Comparison of ENCODE assay signal across 9 mouse cellular contexts in the genomic region with DNA sequence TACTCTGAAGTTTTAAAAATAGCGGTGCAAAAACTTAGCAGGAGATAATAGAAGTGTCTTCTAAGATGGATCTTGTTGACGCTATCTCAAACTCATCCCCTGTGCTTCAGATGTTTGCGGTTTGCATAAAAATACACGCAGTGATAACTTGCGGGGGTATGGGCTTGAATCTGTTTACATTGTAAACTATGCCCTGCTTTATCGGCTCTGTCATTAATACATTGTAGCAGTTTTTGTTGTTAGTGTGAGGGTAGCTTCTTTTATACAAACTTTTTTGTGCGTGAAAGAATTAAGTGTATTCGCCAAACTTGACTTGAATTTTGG. TPM values are rescaled to one million over a fixed set of nuclear protein-coding genes. Genes with fewer than 3 reads are reported as not detected.
A peak's percentile ranks its signal among the peaks of the same experiment; 100 is the strongest.
DNase-seq lines count a peak whose midpoint lies in the region; ATAC-seq and TF ChIP-seq lines count a peak whose summit lies in the region.
"Had no signal": no experiment of that assay in that cellular context is flagged by ENCODE, and none has a peak within 500 bp of the region (broad histone marks: within the 10 kb centered on the region; RNA-seq: fewer than 3 reads in every experiment).

No protein-coding gene starts in this region.

- H3K4me1 ChIP-seq in kidney, embryonic 14.5 days (ENCODE audit: control insufficient read depth, insufficient read depth, low read length): peaks cover 15% of the 10 kb centered on the region; the same call in 1 of the 2 replicates
- peaks cover 9% of the 10 kb centered on the region for H3K4me1 ChIP-seq in cortical plate, adult 2 months (ENCODE audit: control insufficient read depth, insufficient read depth, low read length)
- peaks cover 20% of the 10 kb centered on the region for H3K4me1 ChIP-seq in hindbrain, embryonic 16.5 days (ENCODE audit: control insufficient read depth, insufficient read depth, low read depth, low read length)
- peaks cover 26% of the 10 kb centered on the region for H3K4me1 ChIP-seq in midbrain, embryonic 16.5 days (ENCODE audit: control insufficient read depth, insufficient read depth, low read length)

- H3K27ac ChIP-seq in kidney, embryonic 14.5 days (ENCODE audit: low read depth, low read length): no peak overlapping the region
- H3K27ac ChIP-seq in cortical plate, adult 2 months (ENCODE audit: insufficient read depth, low read length): no peak overlapping the region
- no peak overlapping the region; the same call in 1 of the 2 replicates for H3K27ac ChIP-seq in hindbrain, embryonic 16.5 days (ENCODE audit: low read depth, low read length)
- no peak overlapping the region for H3K27ac ChIP-seq in midbrain, embryonic 16.5 days (ENCODE audit: low read length)

- peak overlapping the region; percentile 81 for H3K4me2 ChIP-seq in kidney, embryonic 14.5 days (replicated peaks; ENCODE audit: low read depth, low read length)
- H3K4me2 ChIP-seq in hindbrain, embryonic 16.5 days (ENCODE audit: low read length): peak overlapping the region; percentile 89
- peak overlapping the region; percentile 77 for H3K4me2 ChIP-seq in midbrain, embryonic 16.5 days (ENCODE audit: low read length)

- no peak for ATAC-seq in kidney, embryonic 14.5 days (ENCODE audit: low FRiP score, low TSS enrichment)
- no peak for ATAC-seq in hindbrain, embryonic 16.5 days
- ATAC-seq in midbrain, embryonic 16.5 days: no peak

- 0 out of 2 replicates have a peak, but pooled peaks cover 2% of the 10 kb centered on the region for H3K36me3 ChIP-seq in kidney, embryonic 14.5 days (ENCODE audit: control insufficient read depth, insufficient read depth, low read length)
- H3K36me3 ChIP-seq in hindbrain, embryonic 16.5 days (ENCODE audit: control insufficient read depth, insufficient read depth, low read length): no peaks in the 10 kb centered on the region
- no peaks in the 10 kb centered on the region for H3K36me3 ChIP-seq in midbrain, embryonic 16.5 days (ENCODE audit: control insufficient read depth, insufficient read depth, low read length)

- peak overlapping the region; percentile 100 for H3K4me3 ChIP-seq in kidney, embryonic 14.5 days (ENCODE audit: low read length)
- H3K4me3 ChIP-seq in cortical plate, adult 2 months (ENCODE audit: insufficient read depth, low read length): peak overlapping the region; percentile 62
- peak overlapping the region; percentile 96 for H3K4me3 ChIP-seq in hindbrain, embryonic 16.5 days (ENCODE audit: low read length)
- H3K4me3 ChIP-seq in midbrain, embryonic 16.5 days (ENCODE audit: low read depth, low read length): peak overlapping the region; percentile 97

- H3K9me3 ChIP-seq in kidney, embryonic 14.5 days (ENCODE audit: control insufficient read depth, low read length): no peaks in the 10 kb centered on the region
- no peaks in the 10 kb centered on the region for H3K9me3 ChIP-seq in hindbrain, embryonic 16.5 days (ENCODE audit: control insufficient read depth, low read length)
- no peaks in the 10 kb centered on the region for H3K9me3 ChIP-seq in midbrain, embryonic 16.5 days (replicated peaks; ENCODE audit: control insufficient read depth, low read length, poor library complexity, severe bottlenecking)

- H3K9ac ChIP-seq in kidney, embryonic 14.5 days (ENCODE audit: low read depth, low read length): peak overlapping the region; percentile 93
- H3K9ac ChIP-seq in hindbrain, embryonic 16.5 days (ENCODE audit: low read depth, low read length): peak overlapping the region; percentile 96
- H3K9ac ChIP-seq in midbrain, embryonic 16.5 days (ENCODE audit: low read depth, low read length): peak overlapping the region; percentile 96

- no peak for TF ChIP-seq POLR2A in cortical plate, adult 2 months (IDR thresholded peaks at IDR 0.05; ENCODE audit: extremely low read depth, insufficient read depth, low read length)

- no peak for TF ChIP-seq CTCF in cortical plate, adult 2 months (IDR thresholded peaks at IDR 0.05; ENCODE audit: extremely low read depth, insufficient read depth, low read length)

- no peak for DNase-seq in kidney, postnatal 14 days
- DNase-seq in cerebellum, adult 18-20 months: no peak
- DNase-seq in adrenal gland, adult (ENCODE audit: inconsistent age in 2 of 2, low spot score in 1 of 2): no peak
- no peak for DNase-seq in right cerebral cortex, postnatal 10 days (ENCODE audit: low spot score in 2 of 2)
- DNase-seq: right cerebral cortex, adult 18-20 months had no signal

- H3K27me3 ChIP-seq in kidney, embryonic 14.5 days (ENCODE audit: control insufficient read depth, insufficient read depth, low read length): no peaks in the 10 kb centered on the region
- no peaks in the 10 kb centered on the region for H3K27me3 ChIP-seq in hindbrain, embryonic 16.5 days (replicated peaks; ENCODE audit: control insufficient read depth, insufficient read depth, low read length)
- no peaks in the 10 kb centered on the region for H3K27me3 ChIP-seq in midbrain, embryonic 16.5 days (ENCODE audit: control insufficient read depth, insufficient read depth, low read depth, low read length)

- WGBS in kidney, embryonic 14.5 days: 9% methylated on average over 8 of the region's 8 CpGs
- 7% methylated on average over 8 of the region's 8 CpGs for WGBS in hindbrain, embryonic 16.5 days
- 9% methylated on average over 8 of the region's 8 CpGs for WGBS in midbrain, embryonic 16.5 days

RNA-seq across cellular contexts. Expression of a gene that starts 2.1 kb away (rescaled TPM):
- 40.0 and 57.1 TPM in 2 replicates for polyA plus RNA-seq in kidney, embryonic 14.5 days (2014; fragmentation: Nextera tagmentation; extraction: Ambion mirVana)
- 20.7 and 22.2 TPM in 2 replicates for polyA plus RNA-seq in cortical plate, adult 2 months (2012; rRNA removed)
- 32.6 and 34.5 TPM in 2 replicates for polyA plus RNA-seq in hindbrain, embryonic 16.5 days (2015; fragmentation: Nextera tagmentation; extraction: Ambion mirVana)
- polyA plus RNA-seq in midbrain, embryonic 16.5 days (2015; fragmentation: Nextera tagmentation; extraction: Ambion mirVana): 38.2 and 41.3 TPM in 2 replicates

RNA-seq across cellular contexts. Expression of a gene that starts 8.3 kb away (rescaled TPM):
- 711 and 870 TPM in 2 replicates for polyA plus RNA-seq in kidney, embryonic 14.5 days (2014; fragmentation: Nextera tagmentation; extraction: Ambion mirVana)
- polyA plus RNA-seq in cortical plate, adult 2 months (2012; rRNA removed): 450 and 485 TPM in 2 replicates
- polyA plus RNA-seq in hindbrain, embryonic 16.5 days (2015; fragmentation: Nextera tagmentation; extraction: Ambion mirVana): 688 and 807 TPM in 2 replicates
- 680 and 706 TPM in 2 replicates for polyA plus RNA-seq in midbrain, embryonic 16.5 days (2015; fragmentation: Nextera tagmentation; extraction: Ambion mirVana)

RNA-seq across cellular contexts. Expression of a gene that starts 20.6 kb away (rescaled TPM):
- polyA plus RNA-seq in kidney, embryonic 14.5 days (2014; fragmentation: Nextera tagmentation; extraction: Ambion mirVana): 1.3 and 1.6 TPM in 2 replicates
- polyA plus RNA-seq in cortical plate, adult 2 months (2012; rRNA removed): 0.08 TPM in 1 of 2 replicates, not detected in the other
- 1.8 and 2.2 TPM in 2 replicates for polyA plus RNA-seq in hindbrain, embryonic 16.5 days (2015; fragmentation: Nextera tagmentation; extraction: Ambion mirVana)
- 0.39 and 0.82 TPM in 2 replicates for polyA plus RNA-seq in midbrain, embryonic 16.5 days (2015; fragmentation: Nextera tagmentation; extraction: Ambion mirVana)
